Mouse (Mus musculus) limb, embryonic 15.5 days (tissue): Measurements from ENCODE around the gene Pml. TPM values are rescaled to one million over a fixed set of nuclear protein-coding genes. Genes with fewer than 3 reads are reported as not detected.

Source experiments
- ATAC-seq: fragments of 200-750 bp; cut with Nextera tagmentation; 2 replicates; pipeline ENCODE4 v1.8.0; 2017; ENCODE audit warnings: low read depth, moderate TSS enrichment; ENCODE audit not compliant: insufficient number of reproducible peaks, low FRiP score, low TSS enrichment
- H3K27ac ChIP-seq: fragments of 300-500 bp; sonication (generic); 2 replicates; pipeline ENCODE4 v1.5.1; 2015; ENCODE audit warnings: moderate library complexity, mild to moderate bottlenecking, inconsistent platforms
- H3K27me3 ChIP-seq: fragments of 300-500 bp; sonication (generic); 2 replicates; pipeline ENCODE4 v1.6.1; 2015; ENCODE audit warnings: inconsistent platforms
- H3K36me3 ChIP-seq: fragments of 300-500 bp; sonication (generic); 2 replicates; pipeline ENCODE4 v1.6.1; 2015; ENCODE audit warnings: inconsistent platforms
- H3K4me1 ChIP-seq: fragments of 300-500 bp; sonication (generic); 2 replicates; pipeline ENCODE4 v1.6.1; 2015; ENCODE audit warnings: inconsistent platforms
- H3K4me2 ChIP-seq: fragments of 300-500 bp; sonication (generic); 2 replicates; pipeline ENCODE4 v1.6.1; 2015; ENCODE audit warnings: mild to moderate bottlenecking, inconsistent platforms
- H3K4me3 ChIP-seq: fragments of 300-500 bp; sonication (generic); 2 replicates; pipeline ENCODE4 v1.5.1; 2015; ENCODE audit warnings: mild to moderate bottlenecking, inconsistent platforms
- H3K9ac ChIP-seq: fragments of 300-500 bp; sonication (generic); 2 replicates; pipeline ENCODE4 v1.6.1; 2015; ENCODE audit warnings: inconsistent platforms
- H3K9me3 ChIP-seq: fragments of 300-500 bp; sonication (generic); 2 replicates; pipeline ENCODE4 v1.6.1; 2016; ENCODE audit warnings: inconsistent platforms
- WGBS: fragments of 180-500 bp; shearing (Covaris S2); methylation state at CpG from one replicate; pipeline ENCODE4 v1.1.7; 2015; 5-methylcytosine and 5-hydroxymethylcytosine counted together
- polyA plus RNA-seq: library from polyadenylated mRNA; unstranded; fragments of >200 nt; fragmentation: Nextera tagmentation; extraction: Ambion mirVana; gene quantifications from 2 replicates; pipeline ENCODE4 v1.2.1, GENCODE M21; 2015

Gene Pml
- polyA plus RNA-seq, result 15.7 and 16.4 TPM in 2 replicates

- peak; percentile 66; the same call in 1 of the 2 replicates for ATAC-seq
- peak within 1 kb of the TSS; percentile 47 for H3K9ac ChIP-seq
- H3K27ac ChIP-seq, result peak within 1 kb of the TSS; percentile 95
- no peaks in the 10 kb centered on the region for H3K27me3 ChIP-seq
- peak within 1 kb of the TSS; percentile 69 for H3K4me2 ChIP-seq
- H3K36me3 ChIP-seq, result 0 out of 2 replicates have a peak, but pooled peaks cover 3% of the 10 kb centered on the region
- peak within 1 kb of the TSS; percentile 55 for H3K4me3 ChIP-seq
- H3K4me1 ChIP-seq, result peaks cover 34% of the 10 kb centered on the region
- H3K9me3 ChIP-seq, result no peaks in the 10 kb centered on the region
- under 1% methylated on average over 16 of the region's 16 CpGs for WGBS
These were observed at the start of gene Pml for GRCm38 (mm10) chr9:58249592-58250192. Gene Pml, minus strand, starts transcription at chr9:58249786.

DNA sequence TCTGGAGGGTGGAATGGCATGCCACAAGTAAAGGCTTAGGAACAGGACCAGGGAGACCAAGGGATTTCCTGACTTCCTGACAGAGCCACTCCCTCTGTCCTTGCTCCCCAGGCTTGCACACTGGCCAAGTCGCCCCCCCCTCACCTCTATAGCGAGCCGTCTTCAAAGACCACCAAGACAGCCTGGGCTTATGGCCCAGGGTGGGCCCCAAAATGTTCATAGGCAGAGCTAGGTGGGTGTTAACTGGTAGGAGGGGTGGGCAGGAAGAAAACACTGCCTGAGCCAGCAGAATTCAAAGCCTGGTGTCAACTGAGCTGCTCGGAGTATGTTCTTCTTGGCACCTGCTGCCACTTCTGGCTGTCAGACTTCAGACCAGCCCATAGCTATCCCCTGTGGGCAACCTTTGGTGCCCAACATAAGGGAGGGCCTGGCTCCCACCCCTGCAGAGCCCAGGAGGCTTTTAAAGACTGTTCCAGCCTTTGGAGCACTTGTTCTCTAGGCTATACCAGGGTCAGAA, 48.4 kb upstream of the Pml start:
- Histone ChIP-seq H3K9ac (no peak overlapping the region), H3K9me3 (no peaks in the 10 kb centered on the region), H3K27ac (peak overlapping the region; percentile 58; the same call in 1 of the 2 replicates), H3K27me3 (no peaks in the 10 kb centered on the region), H3K36me3 (peaks cover 20% of the 10 kb centered on the region), H3K4me2 (no peak overlapping the region), H3K4me1 (peaks cover 46% of the 10 kb centered on the region), H3K4me3 (no peak overlapping the region)
- WGBS, result 34% methylated on average over 4 of the region's 4 CpGs
- ATAC-seq, result peak; percentile 64; the same call in 1 of the 2 replicates

- 86% methylated on average over 6 of the region's 6 CpGs for WGBS
These were observed 47.5 kb upstream of the Pml start for GRCm38 (mm10) chr9:58297065-58297464.

DNA sequence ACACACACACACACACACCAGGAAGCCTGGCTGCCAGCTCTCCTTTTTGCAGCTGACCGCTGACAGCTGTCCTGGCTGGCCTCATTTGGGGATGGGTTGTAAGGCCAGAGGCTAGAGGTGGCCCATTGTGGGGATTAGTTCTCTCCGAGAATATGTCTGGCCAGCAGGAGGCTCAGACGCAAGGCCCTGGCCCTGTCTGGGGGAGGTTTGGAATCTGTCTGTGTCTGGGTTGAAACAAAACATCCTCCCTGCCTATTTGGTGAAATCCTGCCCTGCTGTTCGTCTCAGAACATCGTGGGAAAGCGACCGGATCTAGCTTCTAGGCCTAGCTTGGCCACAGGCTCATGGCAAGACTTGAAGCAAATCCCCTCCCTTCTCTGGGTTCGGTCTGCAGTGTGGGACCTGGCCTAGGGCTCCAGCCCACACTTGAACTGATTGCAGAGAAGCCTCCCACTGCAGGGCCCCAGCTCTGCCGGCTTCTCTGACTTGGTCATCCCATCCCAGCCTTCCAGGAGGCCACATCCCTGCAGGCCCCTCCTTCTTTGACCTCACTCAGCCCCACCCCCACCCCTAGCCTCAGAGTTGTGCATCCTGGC, 46.3 kb upstream of the Pml start:
- Histone ChIP-seq H3K4me3 (no peak overlapping the region), H3K27ac (peak overlapping the region; percentile 63), H3K27me3 (no peaks in the 10 kb centered on the region), H3K9ac (no peak overlapping the region), H3K9me3 (no peaks in the 10 kb centered on the region), H3K4me2 (no peak overlapping the region), H3K4me1 (peaks cover 42% of the 10 kb centered on the region), H3K36me3 (peaks cover 29% of the 10 kb centered on the region)
- 30% methylated on average over 9 of the region's 9 CpGs for WGBS
- peak; percentile 35; the same call in 1 of the 2 replicates for ATAC-seq

More at GRCm38 (mm10) chr9:58297065-58297464, 47.5 kb upstream of the Pml start:
- Histone ChIP-seq H3K9me3 (no peaks in the 10 kb centered on the region), H3K4me1 (peaks cover 42% of the 10 kb centered on the region), H3K4me3 (no peak overlapping the region), H3K4me2 (no peak overlapping the region), H3K27ac (peak overlapping the region; percentile 58), H3K27me3 (no peaks in the 10 kb centered on the region), H3K36me3 (peaks cover 24% of the 10 kb centered on the region), H3K9ac (no peak overlapping the region)
- no peak for ATAC-seq

GRCm38 (mm10) chr9:58295345-58295744, 45.8 kb upstream of the Pml start:
- WGBS, result 80% methylated on average over 3 of the region's 3 CpGs
- peaks cover 42% of the 10 kb centered on the region for H3K4me1 ChIP-seq
- H3K27me3 ChIP-seq, result no peaks in the 10 kb centered on the region
- ATAC-seq, result no peak
- H3K4me2 ChIP-seq, result no peak overlapping the region
- peaks cover 34% of the 10 kb centered on the region for H3K36me3 ChIP-seq
- H3K27ac ChIP-seq, result peak overlapping the region; percentile 63; the same call in 1 of the 2 replicates
- H3K9me3 ChIP-seq, result no peaks in the 10 kb centered on the region
- H3K9ac ChIP-seq, result no peak overlapping the region
- H3K4me3 ChIP-seq, result no peak overlapping the region

GRCm38 (mm10) chr9:58294527-58294926, 44.9 kb upstream of the Pml start:
- H3K9me3 ChIP-seq, result no peaks in the 10 kb centered on the region
- no peaks in the 10 kb centered on the region for H3K27me3 ChIP-seq
- peaks cover 37% of the 10 kb centered on the region for H3K36me3 ChIP-seq
- ATAC-seq, result no peak
- H3K4me1 ChIP-seq, result peaks cover 36% of the 10 kb centered on the region
- H3K4me2 ChIP-seq, result no peak overlapping the region
- 59% methylated on average over 7 of the region's 7 CpGs for WGBS
- no peak overlapping the region for H3K4me3 ChIP-seq
- no peak overlapping the region for H3K27ac ChIP-seq
- no peak overlapping the region for H3K9ac ChIP-seq

DNA sequence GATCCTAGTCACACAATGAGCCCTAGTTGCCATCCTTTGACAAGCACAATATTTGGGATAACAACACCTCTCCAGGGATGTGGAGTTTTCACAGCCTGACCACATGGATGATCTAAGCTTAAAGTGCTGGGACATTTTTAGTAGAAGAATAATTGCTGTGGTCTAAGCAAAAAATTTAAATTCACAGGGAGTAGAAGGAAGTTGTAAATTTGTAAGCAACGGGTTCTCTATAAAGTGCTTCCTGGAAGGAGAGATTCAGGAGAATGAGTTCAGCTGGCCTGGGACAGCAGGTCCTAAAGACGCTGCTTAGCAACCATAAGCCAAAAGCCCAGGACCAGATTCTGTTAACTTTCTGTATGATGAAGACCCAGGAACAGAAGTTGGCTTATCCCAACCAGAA, 40.3 kb upstream of the Pml start:
- peaks cover 44% of the 10 kb centered on the region for H3K36me3 ChIP-seq
- no peak overlapping the region for H3K4me3 ChIP-seq
- H3K4me1 ChIP-seq, result 0 out of 2 replicates have a peak, but pooled peaks cover 3% of the 10 kb centered on the region
- no peak overlapping the region for H3K27ac ChIP-seq
- H3K4me2 ChIP-seq, result no peak overlapping the region
- WGBS, result 46% methylated on average over 2 of the region's 2 CpGs
- H3K9me3 ChIP-seq, result no peaks in the 10 kb centered on the region
- no peak for ATAC-seq
- H3K9ac ChIP-seq, result no peak overlapping the region
- no peaks in the 10 kb centered on the region for H3K27me3 ChIP-seq

GRCm38 (mm10) chr9:58289090-58289489, 39.5 kb upstream of the Pml start:
- 88% methylated on average over 1 of the region's 1 CpGs for whole genome bisulfite sequencing
- H3K9me3 ChIP-seq, result no peaks in the 10 kb centered on the region

DNA sequence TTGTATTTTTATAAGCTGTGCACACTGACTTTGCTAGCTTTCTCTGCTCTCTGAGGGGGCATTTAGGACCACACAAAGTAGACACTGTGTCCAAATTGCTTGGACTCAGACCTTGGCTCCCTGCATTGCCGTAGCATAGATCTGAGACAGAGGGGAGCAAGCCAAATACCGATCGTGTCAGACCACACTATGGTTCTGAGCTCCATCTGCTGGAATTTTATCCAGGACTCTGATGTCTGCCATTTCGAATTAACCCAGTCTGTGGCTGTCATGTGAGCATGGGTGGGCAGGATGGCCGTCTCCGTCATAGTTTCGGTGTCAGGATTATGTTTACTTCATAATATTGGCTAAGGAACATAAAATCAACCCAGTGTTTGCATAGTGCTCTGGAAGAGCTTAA, 33.8 kb upstream of the Pml start:
- Histone ChIP-seq H3K27ac (peak overlapping the region; percentile 51), H3K9me3 (no peaks in the 10 kb centered on the region), H3K36me3 (peaks cover 3% of the 10 kb centered on the region; the same call in 1 of the 2 replicates), H3K27me3 (no peaks in the 10 kb centered on the region), H3K4me3 (no peak overlapping the region), H3K4me1 (peaks cover 18% of the 10 kb centered on the region), H3K9ac (no peak overlapping the region), H3K4me2 (no peak overlapping the region)
- WGBS, result 52% methylated on average over 7 of the region's 7 CpGs
- ATAC-seq, result no peak

More at GRCm38 (mm10) chr9:58289090-58289489, 39.5 kb upstream of the Pml start:
- ATAC-seq, result no peak
- H3K9ac ChIP-seq, result no peak overlapping the region
- no peak overlapping the region for H3K4me3 ChIP-seq
- H3K4me1 ChIP-seq, result 0 out of 2 replicates have a peak, but pooled peaks cover 4% of the 10 kb centered on the region
- H3K27ac ChIP-seq, result no peak overlapping the region
- no peak overlapping the region for H3K4me2 ChIP-seq
- no peaks in the 10 kb centered on the region for H3K27me3 ChIP-seq
- peaks cover 37% of the 10 kb centered on the region for H3K36me3 ChIP-seq

- H3K9ac ChIP-seq, result no peak overlapping the region
- H3K9me3 ChIP-seq, result no peaks in the 10 kb centered on the region
- H3K4me2 ChIP-seq, result no peak overlapping the region
- peaks cover 18% of the 10 kb centered on the region for H3K4me1 ChIP-seq
- ATAC-seq, result no peak
- no peak overlapping the region for H3K27ac ChIP-seq
- 59% methylated on average over 3 of the region's 3 CpGs for WGBS
- no peak overlapping the region for H3K4me3 ChIP-seq
- H3K27me3 ChIP-seq, result no peaks in the 10 kb centered on the region
- no peaks in the 10 kb centered on the region for H3K36me3 ChIP-seq
These were observed 32.0 kb upstream of the Pml start for GRCm38 (mm10) chr9:58281597-58281996.

DNA sequence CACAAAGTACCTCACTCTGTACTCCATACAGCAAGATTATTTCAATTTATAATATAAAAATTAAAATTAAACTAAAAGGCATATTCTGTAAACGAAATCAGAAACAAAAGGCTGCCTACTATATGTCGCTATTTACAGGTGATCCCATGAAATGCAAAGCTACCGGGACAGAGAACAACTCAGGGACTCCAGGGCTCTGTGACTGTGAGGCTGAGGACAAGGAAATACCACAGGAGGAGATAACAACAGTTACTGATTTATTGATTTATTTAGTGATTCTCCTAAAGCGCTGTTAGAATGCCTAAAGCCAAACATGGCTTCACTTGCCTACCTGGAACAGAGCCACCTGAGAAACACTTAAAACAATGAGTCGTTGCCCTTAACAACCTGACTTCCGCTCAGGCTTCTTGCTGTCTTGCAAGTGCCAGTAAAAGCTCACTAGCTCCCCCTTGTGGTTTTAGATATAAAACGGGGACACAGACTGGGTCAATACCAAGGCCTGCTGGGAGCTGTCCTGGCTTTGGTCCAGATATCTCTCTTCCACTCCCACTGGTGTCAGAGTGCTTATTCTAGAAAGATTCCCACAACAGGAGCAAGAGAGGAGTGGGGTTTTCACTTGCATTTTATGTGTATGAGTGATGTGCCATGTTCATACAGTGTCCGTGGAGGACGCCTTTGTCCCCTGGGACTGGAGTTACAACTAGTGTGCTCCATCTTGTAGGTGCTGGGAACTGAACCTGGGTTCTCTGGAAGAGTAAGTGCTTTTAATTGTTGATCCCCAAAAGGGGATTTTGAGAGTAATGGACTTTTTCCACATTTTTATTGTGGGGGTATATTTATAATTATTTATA, 30.9 kb upstream of the Pml start:
- Histone ChIP-seq H3K4me1 (peaks cover 23% of the 10 kb centered on the region), H3K27ac (no peak overlapping the region), H3K9ac (no peak overlapping the region), H3K36me3 (no peaks in the 10 kb centered on the region), H3K9me3 (no peaks in the 10 kb centered on the region), H3K4me3 (no peak overlapping the region), H3K4me2 (no peak overlapping the region), H3K27me3 (no peaks in the 10 kb centered on the region)
- ATAC-seq, result no peak
- 34% methylated on average over 9 of the region's 9 CpGs for WGBS
